Mouse (Mus musculus) hindlimb bud, embryonic 11.5 days (tissue): Measurements from ENCODE around the gene Gm13694.

Source experiments
- DNase-seq: peaks from one replicate; pipeline ENCODE4 v3.0.0-alpha.2; 2012; ENCODE audit warnings: low read depth, low spot score; ENCODE audit errors: extremely low spot score

Gm13694 gene

DNA sequence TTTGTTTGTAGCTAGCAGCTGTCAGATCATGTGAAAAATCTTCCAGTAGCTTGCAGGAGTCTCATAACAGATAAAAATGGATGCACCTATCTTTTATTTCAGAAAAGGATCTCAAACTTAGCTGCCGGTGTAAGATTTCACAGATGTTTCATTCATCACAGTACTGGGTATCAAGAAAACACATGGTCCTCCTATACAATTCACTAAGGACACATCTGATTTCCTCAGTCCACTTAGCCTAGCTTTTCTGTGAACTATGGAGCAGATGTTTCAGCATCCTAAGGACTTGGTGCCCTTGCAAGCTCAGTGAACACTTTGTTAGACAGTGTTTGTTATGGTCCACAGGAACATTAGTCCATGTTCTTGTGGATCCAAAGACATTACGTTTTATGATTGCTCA lies 44.6 kb downstream of the Gm13694 start:
- DNase-seq: no peak

DNA sequence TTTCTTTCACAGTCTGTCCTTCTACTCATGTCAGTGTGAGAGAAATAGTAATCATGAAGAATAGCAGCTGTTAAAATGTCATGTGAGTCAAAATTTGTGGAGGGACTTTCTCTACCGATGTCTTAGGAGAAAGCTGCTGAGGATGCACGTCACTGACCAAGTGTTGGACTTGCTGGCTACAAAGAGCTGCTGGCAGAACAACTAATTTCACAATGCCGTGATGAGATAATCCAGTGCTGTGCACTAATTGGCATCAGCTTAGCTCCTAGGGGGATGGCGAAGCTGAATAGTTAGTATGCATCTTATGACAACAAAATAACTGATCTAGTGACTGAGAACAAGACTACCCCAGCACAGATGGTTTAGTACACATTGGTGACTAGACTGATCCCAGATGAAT lies 46.5 kb downstream of the Gm13694 start:
- no peak for DNase-seq
